Mouse (Mus musculus) layer of hippocampus, adult 18-20 months (tissue): ENCODE measurements at regions not wholly inside any gene's neighbourhood (a gene's known extent, or its start where the extent isn't known, plus 50 kb on each side); places are given as distances from the start of the nearest gene placed in this dataset.

Experiments
- DNase-seq, 2 experiments: peaks; one replicate each; pipeline ENCODE4 v3.0.0; 2022; ENCODE audit warnings: low spot score in 2 of 2

GRCm38 (mm10) chr10:65614204-65614603 lies 1481.7 kb upstream of the Jmjd1c start:
- DNase-seq, result peak in 1 of 2 experiments; percentile 5
